Mouse (Mus musculus) midbrain, embryonic 16.5 days (tissue): ENCODE results near the gene Cadm3. TPM values are rescaled to one million over a fixed set of nuclear protein-coding genes. Genes with fewer than 3 reads are reported as not detected.

Experiments used
- polyA plus RNA-seq: library from polyadenylated mRNA; unstranded; fragments of >200 nt; fragmentation: Nextera tagmentation; extraction: Ambion mirVana; gene quantifications from 2 replicates; pipeline ENCODE4 v1.2.1, GENCODE M21; 2015

Cadm3 gene
- polyA plus RNA-seq, 1 experiment from 2014 or later, result 69.7 TPM

Other genes with a start within 250 kb of the Cadm3 start
- not detected in 2 replicates for gene Olfr1408, start 230.3 kb downstream of the Cadm3 start, polyA plus RNA-seq
- gene Olfr1406, start 177.1 kb downstream of the Cadm3 start, polyA plus RNA-seq, result not detected in 2 replicates
- not detected in 2 replicates for gene Olfr218, start 169.9 kb downstream of the Cadm3 start, polyA plus RNA-seq
- not detected in 2 replicates for gene Olfr1404, start 155.3 kb downstream of the Cadm3 start, polyA plus RNA-seq
- not detected in 2 replicates for gene Fcer1a, start 140.5 kb downstream of the Cadm3 start, polyA plus RNA-seq
- not detected in 2 replicates for gene Olfr418, start 101.7 kb downstream of the Cadm3 start, polyA plus RNA-seq
- not detected in 2 replicates for gene Mptx2, start 89.9 kb downstream of the Cadm3 start, polyA plus RNA-seq
- 18.6 and 19.9 TPM in 2 replicates for gene Ackr1, start 33.9 kb downstream of the Cadm3 start, polyA plus RNA-seq
- gene Aim2, start 16.8 kb downstream of the Cadm3 start, polyA plus RNA-seq, result 1.5 and 1.7 TPM in 2 replicates
- gene Ifi206, start 123.3 kb upstream of the Cadm3 start, polyA plus RNA-seq, result not detected in 2 replicates
- gene Ifi214, start 168.3 kb upstream of the Cadm3 start, polyA plus RNA-seq, result not detected in 2 replicates
- gene Ifi213, start 231.6 kb upstream of the Cadm3 start, polyA plus RNA-seq, result not detected in 2 replicates